Mouse (Mus musculus) induced T-regulatory cell, adult 2 months (primary cell): ENCODE results near the gene Cwc22.

ENCODE experiments used
- DNase-seq: peaks from one replicate; pipeline ENCODE4 v3.0.0-alpha.2; 2012; ENCODE audit warnings: low read depth

Gene Cwc22

GRCm38 (mm10) chr2:77874678-77875077 is 71.5 kb downstream of the Cwc22 start:
- no peak for DNase-seq

GRCm38 (mm10) chr2:77873806-77874205 is 72.4 kb downstream of the Cwc22 start:
- no peak for DNase-seq

DNA sequence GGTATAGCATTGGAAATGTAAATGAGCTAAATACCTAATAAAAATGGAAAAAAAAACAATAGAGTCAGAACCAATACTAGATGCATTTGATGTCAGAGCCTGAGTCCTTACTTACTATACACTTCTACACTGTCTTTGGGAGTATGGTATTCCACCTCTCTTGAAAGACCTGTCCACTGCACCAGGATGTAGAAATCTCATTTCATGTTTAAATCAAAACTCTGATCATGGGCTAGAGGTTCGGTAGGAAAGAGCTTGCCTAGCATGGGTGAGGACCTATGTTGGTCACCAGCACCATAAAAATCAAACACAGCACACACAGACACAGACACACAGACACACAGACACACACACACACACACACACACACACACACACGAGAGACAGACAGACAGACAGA is 73.5 kb downstream of the Cwc22 start:
- DNase-seq = no peak

DNA sequence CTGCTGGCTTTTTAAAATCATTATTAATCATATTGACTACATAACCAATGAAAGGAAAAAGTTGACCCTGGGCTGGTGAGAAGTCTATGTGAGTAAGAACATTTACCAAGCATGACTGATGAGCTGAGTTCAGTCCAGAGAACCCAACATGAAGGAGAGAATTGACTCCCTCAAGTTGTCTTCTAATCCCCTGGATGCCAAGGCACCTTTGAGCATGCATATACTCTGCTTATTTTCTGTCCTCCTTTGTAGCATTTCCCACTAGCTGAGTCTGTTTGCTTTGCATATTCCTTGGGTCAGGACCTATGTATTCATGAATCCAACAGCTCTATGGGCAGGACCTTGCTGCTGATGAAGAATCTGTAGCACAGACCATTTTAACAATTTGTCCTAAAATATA is 75.0 kb downstream of the Cwc22 start:
- DNase-seq = no peak

DNA sequence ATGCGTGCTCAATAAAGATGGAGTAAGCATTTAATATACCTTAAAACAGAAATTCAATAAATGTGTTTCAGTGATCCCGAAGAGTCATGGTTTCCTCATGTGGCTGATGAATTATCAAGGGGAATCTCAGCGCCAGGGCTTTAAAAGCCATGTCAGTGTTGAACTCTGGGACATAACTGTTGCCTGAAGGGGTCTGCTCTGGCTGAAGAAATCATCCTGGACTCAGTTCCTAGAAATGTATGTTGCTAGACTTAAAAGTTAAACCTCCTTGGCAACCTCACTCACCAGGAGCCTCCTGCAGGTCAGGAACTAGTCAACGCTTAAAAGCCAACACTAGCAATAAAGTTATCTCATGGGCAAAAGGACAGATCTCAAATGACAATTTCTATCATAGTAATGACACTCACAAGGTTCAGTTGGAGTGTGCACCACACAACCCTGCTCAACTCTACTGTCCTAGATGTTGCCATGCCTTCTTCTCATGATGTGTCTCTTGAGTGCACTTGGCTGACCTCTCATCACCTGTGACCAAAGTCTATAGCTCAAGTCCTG is 76.4 kb downstream of the Cwc22 start:
- no peak for DNase-seq

- no peak for DNase-seq
Measured at GRCm38 (mm10) chr2:77863934-77864333, 82.2 kb downstream of the Cwc22 start.

GRCm38 (mm10) chr2:77863522-77863921 is 82.7 kb downstream of the Cwc22 start:
- no peak for DNase-seq

DNA sequence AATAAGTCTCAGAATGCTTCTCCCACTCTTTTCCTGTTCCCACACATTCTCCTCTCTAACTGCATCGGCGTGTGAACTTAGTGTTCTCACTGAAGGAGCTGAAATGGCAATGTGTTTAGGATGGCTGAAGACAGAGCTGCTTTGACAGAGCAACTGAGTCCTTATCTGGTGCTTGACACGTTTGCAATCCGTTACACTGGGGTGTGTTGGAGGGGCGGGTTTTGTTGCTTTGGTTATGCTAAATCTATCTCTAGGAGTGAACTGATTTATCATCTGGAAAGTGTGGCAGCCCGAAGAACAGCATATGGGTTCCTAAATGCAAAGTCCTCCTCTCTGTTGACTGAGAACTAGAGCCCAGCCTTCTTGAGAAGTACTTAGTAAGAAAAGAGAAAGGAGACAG is 104.7 kb downstream of the Cwc22 start:
- no peak for DNase-seq

- no peak for DNase-seq
Measured at GRCm38 (mm10) chr2:77839587-77839986, 106.6 kb downstream of the Cwc22 start.

GRCm38 (mm10) chr2:77838688-77839087 is 107.5 kb downstream of the Cwc22 start:
- DNase-seq = no peak

DNA sequence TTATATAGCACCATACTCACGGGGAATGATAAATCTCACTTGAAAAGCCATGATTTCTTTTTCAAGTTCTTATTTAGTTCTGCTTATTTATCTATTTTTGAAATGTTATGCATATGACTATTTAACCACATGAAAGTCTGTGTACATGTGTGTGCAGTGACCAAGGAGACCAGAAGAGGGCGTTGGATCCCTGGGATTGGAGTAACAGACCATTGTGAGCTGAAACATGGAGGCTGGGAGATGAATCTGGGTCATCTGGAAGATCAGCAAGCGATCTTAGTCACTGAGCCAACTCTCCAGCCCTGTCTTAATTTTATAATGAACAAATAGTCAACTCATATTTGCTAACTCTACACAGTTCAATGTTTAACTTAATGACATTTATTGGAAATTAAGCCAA is 110.4 kb downstream of the Cwc22 start:
- no peak for DNase-seq
